Mouse (Mus musculus) heart, adult 2 months (tissue): ENCODE data around the gene Vps4a. TPM values are rescaled to one million over a fixed set of nuclear protein-coding genes. Genes with fewer than 3 reads are reported as not detected.

ENCODE experiments used
- DNase-seq, 2 experiments: peaks; one replicate each; pipeline ENCODE4 v3.0.0; 2021
- H3K27ac ChIP-seq: fragments of 200-600 bp; 2 replicates; pipeline ENCODE4 v1.8.1; 2022
- H3K27me3 ChIP-seq: fragments of 200-500 bp; 2 replicates; pipeline ENCODE4 v1.6.1; 2012; ENCODE audit warnings: mild to moderate bottlenecking, low read length, inconsistent platforms, mixed read lengths; ENCODE audit not compliant: control insufficient read depth, insufficient read depth
- H3K36me3 ChIP-seq: fragments of 200-500 bp; 2 replicates; pipeline ENCODE4 v1.6.1; 2012; ENCODE audit warnings: low read length, inconsistent platforms; ENCODE audit not compliant: control insufficient read depth, insufficient read depth
- H3K4me1 ChIP-seq: fragments of 200-500 bp; 2 replicates; pipeline ENCODE4 v1.6.1; 2011; ENCODE audit warnings: low read length; ENCODE audit not compliant: control insufficient read depth, insufficient read depth
- H3K4me3 ChIP-seq: fragments of 200-600 bp; 2 replicates; pipeline ENCODE4 v1.8.1; 2022
- H3K79me2 ChIP-seq: fragments of 200-500 bp; replicated peaks from 2 replicates; pipeline ENCODE4 v1.6.1; 2012; ENCODE audit warnings: mild to moderate bottlenecking, inconsistent platforms, low read length, moderate library complexity, mixed read lengths; ENCODE audit not compliant: control insufficient read depth, insufficient read depth
- H3K9ac ChIP-seq: fragments of 200-500 bp; 2 replicates; pipeline ENCODE4 v1.6.1; 2012; ENCODE audit warnings: low read depth, mild to moderate bottlenecking, control low read depth, inconsistent platforms, low read length, mixed read lengths
- CTCF ChIP-seq: fragments of 200-600 bp; IDR thresholded peaks from 2 replicates; pipeline ENCODE4 v1.8.1; 2022; ENCODE audit warnings: antibody characterized with exemption, mild to moderate bottlenecking, moderate library complexity
- EP300 ChIP-seq: fragments of 200-500 bp; IDR thresholded peaks from 2 replicates; pipeline ENCODE4 v1.6.1; 2011; ENCODE audit warnings: low read depth, low read length, control low read depth; ENCODE audit not compliant: insufficient read depth
- POLR2A ChIP-seq: fragments of 200-500 bp; IDR thresholded peaks from 2 replicates; pipeline ENCODE4 v1.6.1; 2011; ENCODE audit warnings: mild to moderate bottlenecking, low read depth, low read length, control low read depth; ENCODE audit not compliant: insufficient read depth
- WGBS: fragments of 180-500 bp; shearing (Covaris S2); methylation state at CpG from one replicate; pipeline ENCODE4 v1.1.7; 2018; 5-methylcytosine and 5-hydroxymethylcytosine counted together
- intact Hi-C: fragments of 180-260 bp; cut with DNase I; formaldehyde crosslinking; loops from one replicate; pipeline ENCODE4 v1.15.1; 2025
- polyA plus RNA-seq: library from polyadenylated mRNA; depleted of rRNA; stranded (reverse); fragments of >200 nt; gene quantifications from 2 replicates; pipeline ENCODE4 v1.2.3, GENCODE M21; 2012; rRNA removed
- total RNA-seq, 2 experiments: library from RNA; stranded (reverse); gene quantifications; 2 replicates each; pipeline ENCODE4 v1.2.3; 2021

Vps4a gene
- total and polyA plus RNA-seq, 3 experiments = 32.3 to 58.3 (median 57.1) TPM

DNA sequence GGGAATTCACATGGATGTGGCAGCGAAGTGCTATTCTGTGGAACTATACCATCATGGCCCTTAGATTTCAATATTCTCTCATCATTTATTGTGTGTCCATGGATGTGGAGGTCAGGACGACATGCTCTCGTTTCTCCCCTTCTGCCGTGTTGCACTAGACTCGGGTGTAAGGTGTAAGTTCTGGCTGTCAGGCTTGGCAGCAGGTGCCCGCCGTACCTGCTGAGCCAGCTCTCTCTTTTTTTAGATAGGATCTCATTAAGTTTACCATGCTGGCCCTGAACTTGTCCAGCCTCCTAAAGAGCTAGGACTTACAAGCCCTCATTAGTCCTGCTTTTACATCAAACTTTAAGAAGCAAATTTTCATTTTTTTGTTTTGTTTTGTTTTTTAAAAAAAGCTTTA, 59.5 kb downstream of the Vps4a start:
- no peak overlapping the region for H3K4me3 ChIP-seq
- H3K4me1 ChIP-seq = no peaks in the 10 kb centered on the region; the same call in 1 of the 2 replicates
- DNase-seq = no peak
- no peak overlapping the region for H3K27ac ChIP-seq
- H3K27me3 ChIP-seq = no peaks in the 10 kb centered on the region
- H3K9ac ChIP-seq = no peak overlapping the region
- TF ChIP-seq CTCF (no peak), EP300 (no peak), POLR2A (no peak)
- H3K36me3 ChIP-seq = peaks cover 7% of the 10 kb centered on the region
- intact Hi-C loops = no loop called here
- no peaks in the 10 kb centered on the region for H3K79me2 ChIP-seq
- 89% methylated on average over 7 of the region's 7 CpGs for WGBS

Other genes with a start within 250 kb of the Vps4a start
- under 1 TPM; 0.66 to 0.70 TPM for gene Has3, start 161.0 kb upstream of the Vps4a start, total RNA-seq
- gene Has3, start 161.0 kb upstream of the Vps4a start, polyA plus RNA-seq = 1.1 and 3.7 TPM in 2 replicates
- gene Utp4, start 137.6 kb upstream of the Vps4a start, total RNA-seq = 10 to 100 TPM; 21.3 to 22.3 TPM
- 17.8 and 25.2 TPM in 2 replicates for gene Utp4, start 137.6 kb upstream of the Vps4a start, polyA plus RNA-seq
- 10 to 100 TPM; 10.0 to 10.7 TPM for gene Sntb2, start 95.5 kb upstream of the Vps4a start, total RNA-seq
- 4.5 and 8.8 TPM in 2 replicates for gene Sntb2, start 95.5 kb upstream of the Vps4a start, polyA plus RNA-seq
- gene Pdf, start 17.4 kb downstream of the Vps4a start, total RNA-seq = 10 to 100 TPM; 60.6 to 64.8 TPM
- gene Pdf, start 17.4 kb downstream of the Vps4a start, polyA plus RNA-seq = 56.0 and 68.7 TPM in 2 replicates
- gene Cog8, start 25.5 kb downstream of the Vps4a start, total RNA-seq = 10 to 100 TPM; 17.9 to 18.7 TPM
- 17.2 and 26.5 TPM in 2 replicates for gene Cog8, start 25.5 kb downstream of the Vps4a start, polyA plus RNA-seq
- gene Nip7, start 25.7 kb downstream of the Vps4a start, total RNA-seq = 10 to 100 TPM; 19.4 to 27.3 TPM
- gene Nip7, start 25.7 kb downstream of the Vps4a start, polyA plus RNA-seq = 19.7 and 27.9 TPM in 2 replicates
- not detected for gene Tmed6, start 34.4 kb downstream of the Vps4a start, total RNA-seq
- gene Tmed6, start 34.4 kb downstream of the Vps4a start, polyA plus RNA-seq = not detected in 2 replicates
- gene Terf2, start 65.3 kb downstream of the Vps4a start, total RNA-seq = 10 to 100 TPM; 11.1 to 11.2 TPM
- 6.0 and 8.9 TPM in 2 replicates for gene Terf2, start 65.3 kb downstream of the Vps4a start, polyA plus RNA-seq
- gene Cyb5b, start 119.4 kb downstream of the Vps4a start, total RNA-seq = 10 to 100 TPM; 38.8 to 41.1 TPM
- gene Cyb5b, start 119.4 kb downstream of the Vps4a start, polyA plus RNA-seq = 33.2 and 50.8 TPM in 2 replicates